Mouse (Mus musculus) stomach, embryonic 16.5 days (tissue): ENCODE measurements around the gene Ppp2r2c. TPM values are rescaled to one million over a fixed set of nuclear protein-coding genes. Genes with fewer than 3 reads are reported as not detected.

Experiments used
- ATAC-seq: fragments of 200-750 bp; cut with Nextera tagmentation; 2 replicates; pipeline ENCODE4 v1.8.0; 2017; ENCODE audit warnings: moderate number of reproducible peaks, moderate TSS enrichment; ENCODE audit not compliant: insufficient read depth, low FRiP score
- H3K27ac ChIP-seq: fragments of 300-500 bp; sonication (generic); 2 replicates; pipeline ENCODE4 v1.5.1; 2014; ENCODE audit warnings: low read length
- H3K27me3 ChIP-seq: fragments of 300-500 bp; sonication (generic); 2 replicates; pipeline ENCODE4 v1.6.1; 2014; ENCODE audit warnings: low read length, control low read depth, mixed read lengths; ENCODE audit not compliant: control insufficient read depth, insufficient read depth
- H3K36me3 ChIP-seq: fragments of 300-500 bp; sonication (generic); 2 replicates; pipeline ENCODE4 v1.6.1; 2014; ENCODE audit warnings: low read length; ENCODE audit not compliant: control insufficient read depth, insufficient read depth
- H3K4me1 ChIP-seq: fragments of 300-500 bp; sonication (generic); 2 replicates; pipeline ENCODE4 v1.6.1; 2014; ENCODE audit warnings: low read length, control low read depth, mixed read lengths; ENCODE audit not compliant: control insufficient read depth, insufficient read depth
- H3K4me2 ChIP-seq: fragments of 300-500 bp; sonication (generic); 2 replicates; pipeline ENCODE4 v1.6.1; 2014; ENCODE audit warnings: low read depth, low read length, mixed read lengths
- H3K4me3 ChIP-seq: fragments of 300-500 bp; sonication (generic); replicated peaks from 2 replicates; pipeline ENCODE4 v1.5.1; 2014; ENCODE audit warnings: mild to moderate bottlenecking, low read length
- H3K9ac ChIP-seq: fragments of 300-500 bp; sonication (generic); 2 replicates; pipeline ENCODE4 v1.6.1; 2014; ENCODE audit warnings: low read length
- H3K9me3 ChIP-seq: fragments of 300-500 bp; sonication (generic); replicated peaks from 2 replicates; pipeline ENCODE4 v1.6.1; 2016; ENCODE audit warnings: low read length, control low read depth; ENCODE audit not compliant: control insufficient read depth
- WGBS: fragments of 180-500 bp; shearing (Covaris S2); extraction: QIAGEN DNeasy Blood & Tissue Kit; methylation state at CpG from one replicate; pipeline ENCODE4 v1.1.7; 2014; 5-methylcytosine and 5-hydroxymethylcytosine counted together
- polyA plus RNA-seq: library from polyadenylated mRNA; unstranded; fragments of >200 nt; fragmentation: Nextera tagmentation; extraction: Ambion mirVana; gene quantifications from 2 replicates; pipeline ENCODE4 v1.2.1, GENCODE M21; 2015

Gene Ppp2r2c
- polyA plus RNA-seq, 1 experiment from 2014 or later = 0.63 TPM

DNA sequence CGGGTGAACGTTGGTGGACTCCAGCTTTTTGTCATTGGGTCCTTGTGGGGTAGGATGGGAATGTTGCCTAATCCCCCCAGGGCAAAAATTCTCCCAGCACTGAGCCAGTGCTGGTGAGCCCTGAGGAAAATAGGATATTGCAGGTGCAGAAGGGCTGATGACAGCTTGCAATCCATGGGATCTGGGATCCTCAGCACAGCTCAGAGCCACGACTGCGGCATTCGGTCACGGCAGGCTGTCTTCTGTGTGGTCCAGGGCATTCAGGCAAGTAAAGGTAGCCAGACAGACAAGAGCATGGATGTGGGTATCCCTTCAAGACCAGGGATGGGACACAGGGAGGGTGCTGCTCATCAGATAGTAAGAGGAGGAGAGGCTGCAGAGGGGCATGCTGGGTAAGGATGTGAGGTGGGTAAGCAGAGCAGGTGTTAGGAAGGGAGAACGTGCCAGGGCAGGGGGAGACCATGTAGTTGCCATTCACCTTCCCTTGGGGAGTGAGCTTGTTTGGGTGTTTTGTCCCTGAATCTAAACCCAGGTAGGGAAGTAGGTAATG is 1.5 kb upstream of the Ppp2r2c start:
- Histone ChIP-seq H3K27ac (no peak overlapping the region), H3K4me3 (no peak overlapping the region), H3K4me1 (no peaks in the 10 kb centered on the region; the same call in 1 of the 2 replicates), H3K36me3 (no peaks in the 10 kb centered on the region), H3K9ac (no peak overlapping the region), H3K27me3 (peaks cover 67% of the 10 kb centered on the region), H3K9me3 (no peaks in the 10 kb centered on the region; the same call in 1 of the 2 replicates), H3K4me2 (no peak overlapping the region)
- WGBS = 75% methylated on average over 7 of the region's 7 CpGs
- ATAC-seq = no peak

DNA sequence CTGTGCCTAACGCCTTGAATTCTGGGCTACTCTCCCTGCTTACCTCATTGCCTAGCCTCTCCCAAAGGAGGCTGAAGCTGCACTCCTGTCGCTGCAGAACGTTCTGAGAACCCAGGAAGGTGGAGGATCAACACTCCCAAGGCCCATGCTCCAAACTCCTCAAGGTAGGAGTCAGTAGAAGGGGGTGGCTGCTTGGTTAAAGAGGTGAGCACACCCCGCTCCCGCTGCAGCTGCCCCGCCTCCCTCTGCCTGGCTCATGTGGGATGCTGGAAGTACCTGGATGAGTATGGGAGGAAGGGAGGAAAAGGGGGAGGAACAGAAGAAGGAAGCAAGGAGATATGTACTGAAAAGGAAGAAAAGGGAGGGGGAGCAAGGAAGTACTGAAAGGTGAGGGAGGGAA is 752 bp upstream of the Ppp2r2c start:
- H3K4me2 ChIP-seq = no peak overlapping the region
- no peaks in the 10 kb centered on the region; the same call in 1 of the 2 replicates for H3K9me3 ChIP-seq
- no peaks in the 10 kb centered on the region; the same call in 1 of the 2 replicates for H3K4me1 ChIP-seq
- H3K4me3 ChIP-seq = no peak overlapping the region
- H3K9ac ChIP-seq = no peak overlapping the region
- ATAC-seq = no peak
- peaks cover 69% of the 10 kb centered on the region for H3K27me3 ChIP-seq
- 6% methylated on average over 6 of the region's 6 CpGs for WGBS
- H3K27ac ChIP-seq = no peak overlapping the region
- no peaks in the 10 kb centered on the region for H3K36me3 ChIP-seq

DNA sequence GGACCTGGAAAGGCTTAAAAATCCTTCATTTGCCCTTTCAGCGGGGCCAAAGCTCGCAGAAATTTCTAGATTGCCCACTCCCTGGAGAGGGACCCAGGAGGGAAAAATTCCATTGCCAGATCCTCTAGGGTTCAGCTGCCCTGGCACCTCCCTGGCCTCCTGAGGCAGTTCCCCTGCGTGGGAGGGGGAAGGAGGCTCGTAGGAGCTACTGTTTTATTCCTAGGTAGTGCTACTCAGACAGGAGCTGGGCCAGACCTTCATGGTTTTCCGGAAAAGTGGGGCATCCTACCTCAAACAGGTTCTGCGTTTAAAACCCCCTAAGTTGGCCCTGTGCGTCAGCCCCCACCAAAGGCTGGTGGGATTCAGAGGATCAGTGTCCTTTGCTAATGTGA is 869 bp downstream of the Ppp2r2c start:
- Histone ChIP-seq H3K27me3 (peaks cover 74% of the 10 kb centered on the region), H3K27ac (no peak overlapping the region), H3K4me3 (no peak overlapping the region), H3K4me2 (no peak overlapping the region), H3K9me3 (no peaks in the 10 kb centered on the region; the same call in 1 of the 2 replicates), H3K4me1 (no peaks in the 10 kb centered on the region; the same call in 1 of the 2 replicates), H3K9ac (no peak overlapping the region), H3K36me3 (no peaks in the 10 kb centered on the region)
- under 1% methylated on average over 7 of the region's 7 CpGs for WGBS
- ATAC-seq = no peak

DNA sequence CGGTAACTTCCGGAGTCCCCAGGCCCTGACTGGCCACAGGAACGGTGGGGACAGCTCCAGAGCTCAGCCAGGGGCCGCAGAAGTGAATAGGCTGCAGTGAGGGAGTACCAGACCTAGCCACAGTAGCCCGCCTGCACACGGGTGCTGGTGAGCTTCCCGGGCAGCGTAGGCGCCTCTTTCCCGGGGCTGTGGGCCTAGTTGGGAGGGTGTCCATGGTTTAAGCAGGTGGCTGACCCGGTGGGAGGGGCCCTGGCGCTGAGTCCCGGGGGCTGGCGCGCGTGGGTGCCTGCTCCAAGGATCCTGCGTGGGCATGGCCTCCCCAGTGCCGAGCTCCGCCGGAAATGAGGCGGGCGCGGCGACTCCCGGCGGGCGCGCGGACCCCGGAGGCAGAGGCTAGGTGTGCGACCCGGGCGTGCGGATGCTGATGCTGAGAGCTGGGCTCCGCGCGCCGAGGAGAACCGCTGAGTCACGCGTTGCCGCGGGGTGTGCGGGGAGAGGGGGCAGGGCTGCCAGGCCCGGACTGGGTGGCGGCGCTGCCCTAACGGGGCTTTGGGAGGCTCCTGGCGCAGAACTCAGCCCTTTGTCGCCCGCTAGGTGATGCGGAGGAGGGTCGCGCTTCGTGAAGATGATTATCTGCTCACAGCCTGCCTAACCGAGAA is 1.4 kb downstream of the Ppp2r2c start:
- H3K4me2 ChIP-seq = peak overlapping the region; percentile 17; the same call in 1 of the 2 replicates
- no peak overlapping the region for H3K27ac ChIP-seq

DNA sequence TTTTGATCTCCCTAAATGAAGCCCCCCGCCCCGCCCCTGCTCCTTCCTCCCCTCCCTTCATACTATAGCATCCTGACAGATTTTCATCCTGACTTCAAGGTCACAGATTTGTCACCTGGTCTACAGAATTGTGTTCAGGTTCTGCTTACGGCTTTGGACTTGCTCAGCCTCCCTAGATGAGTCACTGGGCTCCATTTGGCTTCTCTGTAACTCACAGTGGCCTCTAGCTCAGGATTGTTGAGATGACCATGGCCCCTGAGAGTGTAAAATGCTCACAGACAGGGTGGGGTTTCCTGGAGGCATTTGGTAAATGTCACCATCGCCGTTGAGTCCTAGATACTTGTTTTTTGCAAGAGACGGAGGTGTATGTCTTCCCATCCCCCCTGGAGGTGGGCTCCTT is 2.6 kb downstream of the Ppp2r2c start:
- H3K36me3 ChIP-seq = no peaks in the 10 kb centered on the region
- no peak overlapping the region for H3K27ac ChIP-seq
- WGBS = 79% methylated on average over 6 of the region's 6 CpGs
- no peak overlapping the region for H3K4me3 ChIP-seq
- no peaks in the 10 kb centered on the region; the same call in 1 of the 2 replicates for H3K4me1 ChIP-seq
- no peak for ATAC-seq
- H3K9me3 ChIP-seq = no peaks in the 10 kb centered on the region; the same call in 1 of the 2 replicates
- H3K27me3 ChIP-seq = peaks cover 66% of the 10 kb centered on the region
- no peak overlapping the region for H3K4me2 ChIP-seq
- H3K9ac ChIP-seq = no peak overlapping the region

More for the DNA sequence above, 1.4 kb downstream of the Ppp2r2c start:
- H3K9me3 ChIP-seq = no peaks in the 10 kb centered on the region; the same call in 1 of the 2 replicates
- no peak overlapping the region for H3K9ac ChIP-seq
- H3K27me3 ChIP-seq = peaks cover 74% of the 10 kb centered on the region
- no peak for ATAC-seq
- H3K36me3 ChIP-seq = no peaks in the 10 kb centered on the region
- H3K4me3 ChIP-seq = peak overlapping the region; percentile 19
- no peaks in the 10 kb centered on the region; the same call in 1 of the 2 replicates for H3K4me1 ChIP-seq
- WGBS = under 1% methylated on average over 56 of the region's 56 CpGs

DNA sequence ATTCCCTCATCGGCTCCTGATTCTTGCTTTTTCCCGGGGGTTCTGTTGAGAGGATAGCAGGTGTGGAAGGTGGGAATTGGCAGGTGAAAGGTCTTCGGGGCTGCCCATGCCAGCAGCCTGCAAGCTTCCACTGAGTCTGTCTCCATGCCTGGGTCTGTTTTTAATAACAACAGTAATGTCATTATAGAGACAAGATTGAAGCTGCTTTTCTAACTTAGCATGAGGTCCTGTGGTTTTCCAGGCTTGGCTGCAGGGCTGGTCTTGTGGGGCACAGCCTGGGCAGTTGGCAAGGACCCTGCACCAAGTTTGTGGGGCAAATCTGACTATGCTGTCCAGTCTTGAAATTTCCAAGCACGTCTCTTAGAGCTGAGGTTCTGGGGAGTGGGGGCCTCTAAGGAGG is 7.6 kb downstream of the Ppp2r2c start:
- no peaks in the 10 kb centered on the region; the same call in 1 of the 2 replicates for H3K9me3 ChIP-seq
- H3K4me2 ChIP-seq = no peak overlapping the region
- no peak overlapping the region for H3K4me3 ChIP-seq
- no peaks in the 10 kb centered on the region for H3K4me1 ChIP-seq
- H3K27me3 ChIP-seq = peaks cover 16% of the 10 kb centered on the region
- ATAC-seq = no peak
- H3K9ac ChIP-seq = no peak overlapping the region
- H3K36me3 ChIP-seq = no peaks in the 10 kb centered on the region
- whole genome bisulfite sequencing = 70% methylated on average over 4 of the region's 4 CpGs
- H3K27ac ChIP-seq = no peak overlapping the region

DNA sequence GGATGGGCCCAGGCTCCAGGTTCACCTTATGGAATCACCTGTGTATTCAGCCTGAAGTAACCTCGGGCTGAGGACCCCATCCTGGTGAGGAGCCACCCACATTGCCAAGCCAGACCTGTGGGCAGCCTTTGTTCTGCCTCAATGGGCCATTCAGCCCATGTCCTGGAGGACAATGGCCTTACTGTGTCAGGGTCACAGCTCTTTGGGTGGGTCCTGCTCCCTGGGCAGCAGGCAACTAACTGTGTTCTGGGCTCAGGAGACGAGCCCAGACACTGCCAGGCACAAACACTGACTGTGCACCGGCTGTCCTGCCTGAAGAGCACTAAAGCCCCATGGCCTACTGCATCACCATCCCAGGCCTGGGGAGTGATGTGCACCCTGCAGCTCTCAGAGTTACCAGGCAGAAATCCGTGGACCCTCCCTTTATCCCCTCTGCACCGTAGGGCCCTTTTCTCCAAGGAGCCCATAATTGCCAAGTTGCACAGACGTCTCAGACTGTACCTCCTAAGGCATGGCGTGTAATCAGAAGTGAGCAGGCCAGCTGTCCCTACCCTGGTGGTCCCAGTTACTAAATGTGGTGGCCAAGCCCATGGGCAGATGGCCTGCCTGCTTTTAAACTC is 8.6 kb downstream of the Ppp2r2c start:
- H3K27ac ChIP-seq = no peak overlapping the region
- 62% methylated on average over 7 of the region's 7 CpGs for WGBS
- H3K4me3 ChIP-seq = no peak overlapping the region
- H3K27me3 ChIP-seq = peaks cover 6% of the 10 kb centered on the region
- no peaks in the 10 kb centered on the region for H3K36me3 ChIP-seq
- no peak overlapping the region for H3K4me2 ChIP-seq
- no peaks in the 10 kb centered on the region for H3K9me3 ChIP-seq
- H3K4me1 ChIP-seq = no peaks in the 10 kb centered on the region
- no peak for ATAC-seq
- no peak overlapping the region for H3K9ac ChIP-seq

DNA sequence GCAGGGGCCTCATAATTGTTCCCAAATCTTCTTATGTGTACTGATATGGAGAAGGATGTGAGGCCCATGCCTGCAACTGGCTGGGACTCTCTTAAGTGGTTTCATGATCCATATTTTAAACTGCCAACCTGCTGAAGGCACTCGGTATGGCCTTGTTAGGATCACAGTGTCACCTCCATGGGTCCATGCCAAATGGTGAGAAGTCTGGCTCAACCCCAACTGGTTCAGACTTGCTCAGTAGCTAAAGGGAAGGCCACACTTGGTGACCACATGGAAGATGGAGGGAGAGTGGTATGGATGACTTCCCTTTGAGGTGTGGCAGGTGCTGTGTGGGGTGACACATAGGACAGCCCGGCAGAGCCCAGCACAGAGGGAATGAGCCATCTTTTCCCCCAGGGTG is 9.3 kb downstream of the Ppp2r2c start:
- 58% methylated on average over 2 of the region's 2 CpGs for WGBS
- H3K4me1 ChIP-seq = no peaks in the 10 kb centered on the region
- no peak overlapping the region for H3K4me2 ChIP-seq
- H3K4me3 ChIP-seq = no peak overlapping the region
- peaks cover 4% of the 10 kb centered on the region for H3K27me3 ChIP-seq
- H3K9ac ChIP-seq = no peak overlapping the region
- H3K9me3 ChIP-seq = no peaks in the 10 kb centered on the region
- H3K27ac ChIP-seq = no peak overlapping the region
- H3K36me3 ChIP-seq = no peaks in the 10 kb centered on the region
- no peak for ATAC-seq

DNA sequence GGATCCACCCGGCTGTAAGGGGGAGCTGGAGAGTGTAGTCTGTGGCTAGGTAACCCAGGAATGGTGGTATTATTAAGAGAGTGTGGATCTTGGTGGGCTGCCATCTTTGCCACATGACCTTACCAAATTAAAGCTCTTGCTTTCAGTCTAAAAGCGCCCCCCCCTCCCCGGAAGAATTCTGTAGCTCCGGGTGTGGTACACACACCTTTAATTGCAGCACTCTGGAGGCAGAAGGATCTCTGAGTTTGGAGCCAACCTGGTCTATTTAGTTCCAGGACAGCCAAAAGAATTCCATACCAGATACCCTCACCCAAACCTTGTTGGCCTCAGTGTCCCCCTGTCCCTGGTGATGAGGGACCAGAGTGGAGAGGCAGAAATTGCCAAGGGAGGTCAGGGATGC is 10.5 kb downstream of the Ppp2r2c start:
- no peak for ATAC-seq
- H3K4me2 ChIP-seq = no peak overlapping the region
- H3K9ac ChIP-seq = no peak overlapping the region
- no peaks in the 10 kb centered on the region for H3K27me3 ChIP-seq
- no peaks in the 10 kb centered on the region for H3K9me3 ChIP-seq
- H3K4me3 ChIP-seq = no peak overlapping the region
- H3K27ac ChIP-seq = no peak overlapping the region
- 69% methylated on average over 4 of the region's 4 CpGs for WGBS
- H3K36me3 ChIP-seq = no peaks in the 10 kb centered on the region
- no peaks in the 10 kb centered on the region for H3K4me1 ChIP-seq
